Mouse (Mus musculus) hindbrain, embryonic 14.5 days (tissue): ENCODE data around the gene Prkcz. TPM values are rescaled to one million over a fixed set of nuclear protein-coding genes. Genes with fewer than 3 reads are reported as not detected.

Experiments used
- ATAC-seq: fragments of 200-750 bp; cut with Nextera tagmentation; 2 replicates; pipeline ENCODE4 v1.8.0; 2017; ENCODE audit warnings: moderate number of reproducible peaks, mild to moderate bottlenecking, moderate TSS enrichment, moderate library complexity; ENCODE audit not compliant: low FRiP score
- DNase-seq: peaks from one replicate; pipeline ENCODE4 v3.0.0-alpha.2; 2015; ENCODE audit warnings: low spot score
- H3K27ac ChIP-seq: fragments of 300-500 bp; sonication (generic); 2 replicates; pipeline ENCODE4 v1.5.1; 2014; ENCODE audit warnings: mild to moderate bottlenecking, moderate library complexity
- H3K27me3 ChIP-seq: fragments of 300-500 bp; sonication (generic); 2 replicates; pipeline ENCODE4 v1.6.1; 2014; ENCODE audit warnings: mild to moderate bottlenecking, low read length, mixed read lengths; ENCODE audit not compliant: control insufficient read depth, insufficient read depth
- H3K36me3 ChIP-seq: fragments of 300-500 bp; sonication (generic); replicated peaks from 2 replicates; pipeline ENCODE4 v1.6.1; 2014; ENCODE audit not compliant: control insufficient read depth, insufficient read depth
- H3K4me1 ChIP-seq: fragments of 300-500 bp; sonication (generic); replicated peaks from 2 replicates; pipeline ENCODE4 v1.6.1; 2014; ENCODE audit warnings: antibody characterized with exemption, low read length, mixed read lengths; ENCODE audit not compliant: control insufficient read depth, insufficient read depth
- H3K4me2 ChIP-seq: fragments of 300-500 bp; sonication (generic); replicated peaks from 2 replicates; pipeline ENCODE4 v1.6.1; 2014; ENCODE audit warnings: mild to moderate bottlenecking, moderate library complexity
- H3K4me3 ChIP-seq: fragments of 300-500 bp; sonication (generic); replicated peaks from 2 replicates; pipeline ENCODE4 v1.5.1; 2014; ENCODE audit warnings: mild to moderate bottlenecking, low read length
- H3K9ac ChIP-seq: fragments of 300-500 bp; sonication (generic); 2 replicates; pipeline ENCODE4 v1.6.1; 2014
- H3K9me3 ChIP-seq: fragments of 300-500 bp; sonication (generic); 2 replicates; pipeline ENCODE4 v1.6.1; 2016; ENCODE audit warnings: low read length; ENCODE audit not compliant: control insufficient read depth
- WGBS: fragments of 180-500 bp; shearing (Covaris S2); extraction: QIAGEN DNeasy Blood & Tissue Kit; methylation state at CpG from one replicate; pipeline ENCODE4 v1.1.7; 2014; 5-methylcytosine and 5-hydroxymethylcytosine counted together
- polyA plus RNA-seq: library from polyadenylated mRNA; unstranded; fragments of >200 nt; fragmentation: Nextera tagmentation; extraction: Ambion mirVana; gene quantifications from 2 replicates; pipeline ENCODE4 v1.2.1, GENCODE M21; 2014

Prkcz gene
- polyA plus RNA-seq, 1 experiment from 2014 or later, result 73.9 TPM

- ATAC-seq, result no peak
- H3K27me3 ChIP-seq, result no peaks in the 10 kb centered on the region
- H3K4me2 ChIP-seq, result peak overlapping the region; percentile 100
- H3K27ac ChIP-seq, result no peak overlapping the region
- DNase-seq, result no peak
- H3K4me1 ChIP-seq, result peaks cover 90% of the 10 kb centered on the region
- H3K36me3 ChIP-seq, result no peaks in the 10 kb centered on the region
- no peaks in the 10 kb centered on the region for H3K9me3 ChIP-seq
- H3K4me3 ChIP-seq, result no peak overlapping the region
- WGBS, result 62% methylated on average over 12 of the region's 12 CpGs
- H3K9ac ChIP-seq, result no peak overlapping the region
Measured at GRCm38 (mm10) chr4:155217241-155218103, 143.7 kb downstream of the Prkcz start.

GRCm38 (mm10) chr4:155215773-155216630, 145.2 kb downstream of the Prkcz start:
- Histone ChIP-seq H3K27ac (0 out of 2 replicates have a peak overlapping the region, but pooled peaks have one; percentile 32), H3K4me3 (no peak overlapping the region), H3K36me3 (no peaks in the 10 kb centered on the region), H3K4me1 (peaks cover 85% of the 10 kb centered on the region), H3K4me2 (peak overlapping the region; percentile 28), H3K9ac (no peak overlapping the region), H3K27me3 (no peaks in the 10 kb centered on the region), H3K9me3 (no peaks in the 10 kb centered on the region)
- WGBS, result 42% methylated on average over 12 of the region's 12 CpGs
- DNase-seq (no peak), ATAC-seq (no peak)

GRCm38 (mm10) chr4:155215203-155215602, 146.0 kb downstream of the Prkcz start:
- H3K4me3 ChIP-seq, result no peak overlapping the region
- no peaks in the 10 kb centered on the region for H3K36me3 ChIP-seq
- H3K27ac ChIP-seq, result 0 out of 2 replicates have a peak overlapping the region, but pooled peaks have one; percentile 20
- H3K27me3 ChIP-seq, result no peaks in the 10 kb centered on the region
- peaks cover 77% of the 10 kb centered on the region for H3K4me1 ChIP-seq
- ATAC-seq (no peak), DNase-seq (no peak)
- no peaks in the 10 kb centered on the region for H3K9me3 ChIP-seq
- peak overlapping the region; percentile 28 for H3K4me2 ChIP-seq
- WGBS, result 57% methylated on average over 9 of the region's 9 CpGs
- H3K9ac ChIP-seq, result no peak overlapping the region

GRCm38 (mm10) chr4:155214793-155215192, 146.4 kb downstream of the Prkcz start:
- H3K27me3 ChIP-seq, result no peaks in the 10 kb centered on the region
- H3K4me3 ChIP-seq, result no peak overlapping the region
- DNase-seq (no peak), ATAC-seq (no peak)
- H3K9ac ChIP-seq, result no peak overlapping the region
- H3K27ac ChIP-seq, result no peak overlapping the region
- peaks cover 73% of the 10 kb centered on the region for H3K4me1 ChIP-seq
- H3K4me2 ChIP-seq, result peak overlapping the region; percentile 28
- 78% methylated on average over 10 of the region's 10 CpGs for WGBS
- H3K36me3 ChIP-seq, result no peaks in the 10 kb centered on the region
- H3K9me3 ChIP-seq, result no peaks in the 10 kb centered on the region

- H3K27ac ChIP-seq, result 0 out of 2 replicates have a peak overlapping the region, but pooled peaks have one; percentile 36
- H3K4me2 ChIP-seq, result 0 out of 2 replicates have a peak overlapping the region, but pooled peaks have one; percentile 29
- no peaks in the 10 kb centered on the region for H3K9me3 ChIP-seq
- no peaks in the 10 kb centered on the region for H3K27me3 ChIP-seq
- no peaks in the 10 kb centered on the region for H3K36me3 ChIP-seq
- H3K4me1 ChIP-seq, result peaks cover 71% of the 10 kb centered on the region
- 65% methylated on average over 6 of the region's 6 CpGs for WGBS
- ATAC-seq, result no peak
- no peak overlapping the region for H3K4me3 ChIP-seq
- H3K9ac ChIP-seq, result no peak overlapping the region
- DNase-seq, result no peak
Measured at GRCm38 (mm10) chr4:155214188-155214587, 147.0 kb downstream of the Prkcz start.

- 49% methylated on average over 6 of the region's 6 CpGs for WGBS
- Histone ChIP-seq H3K9me3 (no peaks in the 10 kb centered on the region), H3K4me1 (peaks cover 71% of the 10 kb centered on the region), H3K9ac (peak overlapping the region; percentile 34; the same call in 1 of the 2 replicates), H3K36me3 (no peaks in the 10 kb centered on the region), H3K27me3 (no peaks in the 10 kb centered on the region), H3K4me2 (peak overlapping the region; percentile 29; the same call in 1 of the 2 replicates), H3K4me3 (no peak overlapping the region), H3K27ac (peak overlapping the region; percentile 36)
- DNase-seq (no peak), ATAC-seq (no peak)
Measured at GRCm38 (mm10) chr4:155213752-155214054, 147.5 kb downstream of the Prkcz start.

GRCm38 (mm10) chr4:155213052-155213751, 148.0 kb downstream of the Prkcz start:
- Histone ChIP-seq H3K4me1 (peaks cover 71% of the 10 kb centered on the region), H3K27ac (peak overlapping the region; percentile 47), H3K36me3 (no peaks in the 10 kb centered on the region), H3K4me2 (peak overlapping the region; percentile 29; the same call in 1 of the 2 replicates), H3K4me3 (no peak overlapping the region), H3K9me3 (no peaks in the 10 kb centered on the region), H3K9ac (peak overlapping the region; percentile 34; the same call in 1 of the 2 replicates), H3K27me3 (no peaks in the 10 kb centered on the region)
- ATAC-seq, result no peak
- DNase-seq, result no peak
- WGBS, result 49% methylated on average over 9 of the region's 9 CpGs
